Mouse (Mus musculus) heart, postnatal 14 days (tissue): ENCODE results near the gene Gm10518. TPM values are rescaled to one million over a fixed set of nuclear protein-coding genes. Genes with fewer than 3 reads are reported as not detected.
A peak's percentile ranks its signal among the peaks of the same experiment; 100 is the strongest.

ENCODE experiments used
- DNase-seq, 2 experiments: peaks; one replicate each; pipeline ENCODE4 v3.0.0; 2021 to 2022
- intact Hi-C: fragments of 180-260 bp; cut with DNase I; formaldehyde crosslinking; loops from one replicate; pipeline ENCODE4 v1.15.1; 2025
- total RNA-seq, 2 experiments: library from RNA; stranded (reverse); gene quantifications; 2 replicates each; pipeline ENCODE4 v1.2.3; 2021

Gm10518 gene
- total RNA-seq, 2 experiments from 2014 or later = not detected

DNA sequence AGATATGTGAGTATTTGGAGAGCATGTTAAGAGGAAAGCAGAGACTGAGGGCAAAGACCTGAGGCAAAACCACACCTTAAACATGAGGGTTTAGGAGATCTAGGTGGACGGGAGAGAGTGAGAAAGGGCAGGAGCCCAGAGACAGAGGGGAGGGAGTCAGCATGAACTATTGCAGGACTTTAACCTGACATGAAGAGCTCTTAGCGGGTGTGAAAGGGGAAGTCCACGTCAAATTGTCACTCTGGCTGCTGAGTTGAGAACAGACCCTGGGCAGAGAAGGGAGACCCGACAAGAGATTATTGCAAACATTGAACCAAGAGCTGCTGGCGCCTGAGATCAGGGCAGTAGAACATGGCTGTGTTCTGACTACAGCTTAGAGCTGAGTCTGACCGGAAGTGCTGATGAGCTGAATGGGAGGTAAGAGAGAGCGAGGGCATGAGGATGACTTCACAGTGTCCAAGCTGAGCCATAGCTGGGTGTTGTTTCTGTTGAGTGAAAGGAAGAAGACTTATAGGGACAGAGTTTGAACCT, 29.6 kb downstream of the Gm10518 start:
- no peak for DNase-seq
- intact Hi-C loops = no loop called here

GRCm38 (mm10) chr1:179833596-179833995, 30.4 kb downstream of the Gm10518 start:
- DNase-seq = no peak
- intact Hi-C loops = no loop called here

DNA sequence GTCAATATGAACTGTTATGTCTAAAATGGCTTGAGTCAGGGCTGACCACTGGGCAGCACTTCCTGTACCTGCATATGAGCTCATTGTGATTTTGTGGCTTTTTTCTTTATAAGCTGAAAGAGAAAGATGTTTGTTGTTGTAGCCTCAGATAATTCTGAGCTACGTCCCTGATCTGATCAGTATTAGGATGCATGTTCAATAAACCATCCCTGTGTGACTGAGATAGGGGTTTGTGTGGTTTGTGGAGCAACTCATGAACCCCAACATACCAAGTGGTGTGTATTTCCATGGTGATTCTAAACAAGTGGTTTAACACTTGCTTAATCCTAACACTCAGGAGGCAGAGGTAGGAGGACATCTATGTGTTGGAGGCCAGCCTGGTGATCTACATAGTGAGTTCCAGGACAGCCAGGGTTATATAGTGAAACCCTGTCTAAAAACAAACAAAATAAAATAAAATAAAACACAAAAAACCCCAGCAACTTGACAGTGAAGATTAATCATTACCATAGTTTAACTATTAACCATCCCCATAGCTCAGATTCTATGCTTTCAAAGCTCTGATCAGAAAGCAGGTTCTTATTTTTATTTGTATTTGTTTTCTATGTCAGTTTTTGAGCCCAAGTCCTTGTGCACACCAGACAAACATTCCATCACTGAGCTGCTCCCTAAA, 32.7 kb downstream of the Gm10518 start:
- intact Hi-C loops = no loop called here
- no peak for DNase-seq

DNA sequence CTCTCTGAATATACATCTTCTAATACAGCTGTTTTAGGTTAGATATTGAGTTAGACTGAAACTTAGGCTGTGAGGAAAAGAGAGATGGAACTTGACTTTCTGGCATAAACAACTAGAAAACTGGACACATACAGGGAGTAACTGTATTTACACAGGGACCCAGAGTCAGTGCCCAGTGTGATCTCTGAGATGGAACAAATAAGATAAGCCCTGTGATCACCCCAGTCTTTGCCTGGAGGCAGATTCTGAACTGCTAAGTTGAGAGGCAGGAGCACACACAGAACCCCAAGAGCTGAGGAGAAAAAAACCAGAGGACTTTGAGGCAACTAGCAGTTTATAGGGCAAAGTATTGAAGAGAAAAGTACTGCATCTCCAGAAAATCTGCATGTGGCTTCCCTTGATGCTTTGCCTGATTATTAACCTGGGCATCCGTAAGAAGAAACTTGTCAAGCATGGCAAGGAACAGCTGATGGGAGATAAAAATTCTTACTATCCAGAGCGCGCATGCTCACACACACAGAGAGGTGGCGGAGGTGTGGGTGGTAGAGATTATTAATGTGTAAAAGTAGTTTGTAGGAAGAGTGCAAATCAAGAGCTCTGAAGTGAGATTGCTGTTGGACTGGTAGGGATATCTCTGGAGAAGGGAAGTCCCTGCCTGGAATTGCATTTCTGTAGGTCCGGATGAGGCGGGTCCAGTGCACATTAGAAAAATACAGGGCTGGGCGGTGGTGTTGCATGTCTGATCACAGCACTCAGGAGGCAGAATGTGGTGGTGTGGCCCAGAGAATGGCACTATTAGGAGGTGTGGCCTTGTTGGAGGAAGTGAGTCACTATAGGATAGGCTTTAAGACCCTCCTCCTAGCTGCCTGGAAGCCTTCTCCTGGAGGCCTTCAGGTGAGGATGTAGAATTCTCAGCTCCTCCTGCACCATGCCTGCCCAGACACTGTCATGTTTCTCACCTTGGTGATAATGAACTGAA, 33.5 kb downstream of the Gm10518 start:
- DNase-seq = no peak
- intact Hi-C loops = no loop called here

- intact Hi-C loops = loop anchor here (10.0 kb wide), 2 partner anchors 198 to 338 kb away; no protein-coding TSS in a partner anchor
- peak; percentile 44 to 46 for DNase-seq
These were observed 39.4 kb downstream of the Gm10518 start for GRCm38 (mm10) chr1:179842568-179842967.

DNA sequence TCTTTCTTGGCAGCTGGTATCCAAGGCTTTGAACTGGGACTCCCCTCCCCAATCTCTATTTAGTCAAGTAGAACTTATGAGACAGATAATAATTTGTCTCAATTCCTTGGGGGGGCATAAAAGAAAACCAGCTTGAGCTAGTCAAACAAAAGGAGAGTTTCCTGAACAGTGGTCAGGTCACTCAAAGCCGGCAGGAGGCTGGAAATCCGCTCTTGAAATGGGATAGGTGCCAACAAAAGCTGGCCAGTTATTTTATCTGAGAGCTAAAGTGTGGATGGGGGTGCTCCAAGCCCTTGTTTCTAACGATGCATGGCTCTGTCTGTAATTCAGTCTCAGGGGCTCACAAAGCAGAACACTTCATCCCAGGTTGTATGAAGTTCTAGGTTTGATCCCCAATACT, 40.8 kb downstream of the Gm10518 start:
- intact Hi-C loops = loop anchor here (2.0 to 10.0 kb wide), 3 partner anchors 41 to 339 kb away; partner anchors contain the start of genes Ahctf1 and Gm10518
- no peak for DNase-seq

- intact Hi-C loops = loop anchor here (2.0 to 10.0 kb wide), 4 partner anchors 42 to 340 kb away; partner anchors contain the start of genes Ahctf1 and Gm10518
- peak; percentile 72 to 79 for DNase-seq
These were observed 41.7 kb downstream of the Gm10518 start for GRCm38 (mm10) chr1:179844894-179845293.

DNA sequence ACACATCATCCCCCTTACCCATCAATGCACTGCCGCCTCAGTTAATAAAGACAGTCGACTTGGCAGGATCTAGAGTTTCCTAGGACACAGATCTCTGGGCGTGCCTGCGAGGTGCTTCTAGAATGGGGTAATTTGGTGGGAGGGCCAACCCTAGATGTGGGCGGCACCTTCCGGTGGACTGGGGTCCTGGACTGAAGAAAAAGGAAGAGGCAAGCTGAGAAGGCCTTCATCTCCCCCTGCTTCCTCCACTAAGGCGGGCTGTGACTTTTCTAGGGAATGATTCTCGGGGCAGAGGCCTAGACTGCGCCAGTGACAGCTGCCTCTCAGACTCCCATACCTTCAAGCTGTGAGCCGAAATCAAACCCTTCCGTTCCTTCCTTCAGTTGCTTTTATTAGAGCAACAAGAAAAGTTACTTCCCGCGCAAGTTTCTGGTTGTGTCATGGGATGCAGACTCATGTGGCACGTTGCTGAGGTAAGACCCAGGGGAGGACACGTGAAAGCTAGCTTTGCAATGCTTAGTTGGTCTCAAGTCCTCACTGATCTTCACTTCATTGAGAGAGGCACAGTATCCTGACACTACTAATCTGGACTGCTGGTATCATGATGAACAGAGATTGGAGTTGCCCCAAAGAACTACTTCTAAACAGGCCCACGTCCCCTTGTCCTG, 42.8 kb downstream of the Gm10518 start:
- no peak for DNase-seq
- intact Hi-C loops = loop anchor here (2.0 to 10.0 kb wide), 4 partner anchors 43 to 341 kb away; partner anchors contain the start of genes Ahctf1 and Gm10518

DNA sequence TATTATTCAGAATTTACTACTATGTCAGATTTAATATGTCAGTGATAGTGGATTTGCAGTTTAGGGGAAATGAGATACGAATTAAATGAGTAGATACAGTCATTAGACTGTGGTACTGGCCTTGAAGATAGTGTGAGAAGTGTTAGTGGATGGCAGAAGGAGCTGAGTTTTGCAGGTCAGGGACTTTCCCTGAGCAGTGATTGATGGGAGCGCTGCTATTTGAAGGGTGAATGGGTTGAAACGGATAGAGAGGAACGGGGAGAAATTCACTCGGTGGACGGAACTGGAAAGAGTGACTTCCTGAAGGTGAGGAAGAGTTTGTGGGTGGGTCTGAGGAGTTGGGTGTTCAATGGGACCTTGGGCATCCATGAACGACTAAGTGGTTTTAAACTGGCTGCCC, 44.0 kb downstream of the Gm10518 start:
- intact Hi-C loops = loop anchor here (5.0 to 10.0 kb wide), 3 partner anchors 110 to 342 kb away; no protein-coding TSS in a partner anchor
- DNase-seq = no peak

DNA sequence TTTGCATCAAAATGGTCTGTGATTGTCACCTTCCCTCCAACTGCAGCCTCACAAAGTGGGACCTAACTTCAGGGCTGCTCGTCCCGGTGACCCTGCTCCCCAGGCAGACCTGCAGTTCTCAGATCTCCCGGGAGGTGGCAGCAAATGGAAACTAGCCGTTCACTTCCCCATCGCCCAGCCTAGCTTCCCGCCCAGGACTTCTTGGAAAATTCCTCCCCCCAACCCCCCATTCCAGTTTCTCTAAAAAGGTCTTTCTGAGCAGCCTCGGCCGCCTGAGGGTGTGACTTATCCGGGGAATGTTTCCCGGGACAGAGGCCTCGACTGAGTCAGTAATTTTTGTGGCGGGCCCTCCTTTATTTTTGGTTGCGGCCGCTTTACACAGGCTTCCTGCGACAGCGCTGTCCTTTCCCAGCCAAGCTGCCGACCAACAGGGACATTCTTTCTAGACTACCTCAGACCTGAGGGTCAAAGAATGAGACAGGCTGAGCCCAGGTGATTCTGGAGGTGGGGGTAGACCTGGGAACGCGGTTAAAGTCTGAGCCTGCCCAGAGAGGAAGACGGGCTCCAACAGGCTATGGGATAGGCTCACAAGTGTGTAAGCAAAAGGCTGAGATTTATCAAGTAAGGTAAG, 44.7 kb downstream of the Gm10518 start:
- intact Hi-C loops = loop anchor here (5.0 to 10.0 kb wide), 3 partner anchors 111 to 343 kb away; no protein-coding TSS in a partner anchor
- DNase-seq = peak; percentile 90 to 96

- intact Hi-C loops = loop anchor here (10.0 kb wide), 1 partner anchor 291 kb away; no protein-coding TSS in a partner anchor
- DNase-seq = peak in 1 of 2 experiments; percentile 36
These were observed 50.2 kb downstream of the Gm10518 start for GRCm38 (mm10) chr1:179853421-179853820.

Other genes with a start within 250 kb of the Gm10518 start
- 10 to 100 TPM; 61.0 to 65.4 TPM for gene Sccpdh, start 135.2 kb upstream of the Gm10518 start, total RNA-seq
- gene Kif28, start 58.1 kb upstream of the Gm10518 start, total RNA-seq = under 1 TPM; 0.41 to 0.72 TPM
- gene Ahctf1, start 304 bp downstream of the Gm10518 start, total RNA-seq = 10 to 100 TPM; 21.9 to 22.8 TPM
- gene Cdc42bpa, start 157.1 kb downstream of the Gm10518 start, total RNA-seq = 10 to 100 TPM; 43.0 to 47.2 TPM